Mouse (Mus musculus): ENCODE measurements at regions not wholly inside any gene's neighbourhood (a gene's known extent, or its start where the extent isn't known, plus 50 kb on each side); places are given as distances from the start of the nearest gene placed in this dataset.

- H3K9ac ChIP-seq (replicated peaks; ENCODE audit: low read depth, low read length), result no peak overlapping the region
- H3K27me3 ChIP-seq (ENCODE audit: control insufficient read depth, insufficient read depth, low read length), result no peaks in the 10 kb centered on the region
- no peaks in the 10 kb centered on the region for H3K4me1 ChIP-seq (ENCODE audit: control insufficient read depth, insufficient read depth, low read length)
- 88% methylated on average over 6 of the region's 6 CpGs for WGBS
- H3K9me3 ChIP-seq (ENCODE audit: control insufficient read depth, low read length), result no peaks in the 10 kb centered on the region
- H3K27ac ChIP-seq (ENCODE audit: low read depth, low read length), result no peak overlapping the region
- H3K4me2 ChIP-seq (ENCODE audit: low read depth, low read length), result no peak overlapping the region
- no peak for ATAC-seq (ENCODE audit: low read depth)
- H3K4me3 ChIP-seq (ENCODE audit: low read depth, low read length), result no peak overlapping the region
- no peaks in the 10 kb centered on the region for H3K36me3 ChIP-seq (ENCODE audit: control insufficient read depth, insufficient read depth, low read length)
Measured at GRCm38 (mm10) chr1:185828486-185828885, 288.6 kb downstream of the Lyplal1 start.

- H3K4me1 ChIP-seq (ENCODE audit: control insufficient read depth, insufficient read depth, low read length), result 0 out of 2 replicates have a peak, but pooled peaks cover 3% of the 10 kb centered on the region
- 88% methylated on average over 4 of the region's 4 CpGs for WGBS
- no peak overlapping the region for H3K4me2 ChIP-seq (ENCODE audit: low read depth, low read length)
- no peaks in the 10 kb centered on the region for H3K36me3 ChIP-seq (ENCODE audit: control insufficient read depth, insufficient read depth, low read length)
- no peak overlapping the region for H3K9ac ChIP-seq (replicated peaks; ENCODE audit: low read depth, low read length)
- H3K27ac ChIP-seq (ENCODE audit: low read depth, low read length), result no peak overlapping the region
- H3K4me3 ChIP-seq (ENCODE audit: low read depth, low read length), result no peak overlapping the region
- H3K9me3 ChIP-seq (ENCODE audit: control insufficient read depth, low read length), result no peaks in the 10 kb centered on the region
- no peak for ATAC-seq (ENCODE audit: low read depth)
- H3K27me3 ChIP-seq (ENCODE audit: control insufficient read depth, insufficient read depth, low read length), result no peaks in the 10 kb centered on the region
Measured at GRCm38 (mm10) chr1:185832059-185832458, 285.1 kb downstream of the Lyplal1 start.

GRCm38 (mm10) chr1:185834171-185834570 is 282.9 kb downstream of the Lyplal1 start:
- Histone ChIP-seq H3K4me1 (ENCODE audit: control insufficient read depth, insufficient read depth, low read length) (0 out of 2 replicates have a peak, but pooled peaks cover 3% of the 10 kb centered on the region), H3K4me2 (ENCODE audit: low read depth, low read length) (no peak overlapping the region), H3K36me3 (ENCODE audit: control insufficient read depth, insufficient read depth, low read length) (no peaks in the 10 kb centered on the region), H3K4me3 (ENCODE audit: low read depth, low read length) (no peak overlapping the region), H3K27me3 (ENCODE audit: control insufficient read depth, insufficient read depth, low read length) (no peaks in the 10 kb centered on the region), H3K9ac (replicated peaks; ENCODE audit: low read depth, low read length) (no peak overlapping the region), H3K27ac (ENCODE audit: low read depth, low read length) (no peak overlapping the region), H3K9me3 (ENCODE audit: control insufficient read depth, low read length) (no peaks in the 10 kb centered on the region)
- ATAC-seq (ENCODE audit: low read depth), result peak; percentile 72; the same call in 1 of the 2 replicates
- 17% methylated on average over 6 of the region's 6 CpGs for WGBS

- H3K27me3 ChIP-seq (ENCODE audit: control insufficient read depth, insufficient read depth, low read length), result no peaks in the 10 kb centered on the region
- no peak overlapping the region for H3K4me3 ChIP-seq (ENCODE audit: low read depth, low read length)
- no peaks in the 10 kb centered on the region for H3K9me3 ChIP-seq (ENCODE audit: control insufficient read depth, low read length)
- ATAC-seq (ENCODE audit: low read depth), result no peak
- no peaks in the 10 kb centered on the region for H3K36me3 ChIP-seq (ENCODE audit: control insufficient read depth, insufficient read depth, low read length)
- H3K4me2 ChIP-seq (ENCODE audit: low read depth, low read length), result no peak overlapping the region
- H3K9ac ChIP-seq (replicated peaks; ENCODE audit: low read depth, low read length), result no peak overlapping the region
- no peak overlapping the region for H3K27ac ChIP-seq (ENCODE audit: low read depth, low read length)
- whole genome bisulfite sequencing, result 36% methylated on average over 13 of the region's 13 CpGs
- 0 out of 2 replicates have a peak, but pooled peaks cover 3% of the 10 kb centered on the region for H3K4me1 ChIP-seq (ENCODE audit: control insufficient read depth, insufficient read depth, low read length)
Measured at GRCm38 (mm10) chr1:185836632-185837281, 280.4 kb downstream of the Lyplal1 start.

GRCm38 (mm10) chr1:185842481-185842880 is 274.6 kb downstream of the Lyplal1 start:
- Histone ChIP-seq H3K36me3 (ENCODE audit: control insufficient read depth, insufficient read depth, low read length) (no peaks in the 10 kb centered on the region), H3K4me2 (ENCODE audit: low read depth, low read length) (no peak overlapping the region), H3K4me3 (ENCODE audit: low read depth, low read length) (no peak overlapping the region), H3K9me3 (ENCODE audit: control insufficient read depth, low read length) (no peaks in the 10 kb centered on the region), H3K4me1 (ENCODE audit: control insufficient read depth, insufficient read depth, low read length) (no peaks in the 10 kb centered on the region), H3K27ac (ENCODE audit: low read depth, low read length) (no peak overlapping the region), H3K9ac (replicated peaks; ENCODE audit: low read depth, low read length) (no peak overlapping the region), H3K27me3 (ENCODE audit: control insufficient read depth, insufficient read depth, low read length) (no peaks in the 10 kb centered on the region)
- 86% methylated on average over 12 of the region's 12 CpGs for WGBS
- no peak for ATAC-seq (ENCODE audit: low read depth)

- Histone ChIP-seq H3K27me3 (ENCODE audit: control insufficient read depth, insufficient read depth, low read length) (no peaks in the 10 kb centered on the region), H3K4me2 (ENCODE audit: low read depth, low read length) (no peak overlapping the region), H3K9me3 (ENCODE audit: control insufficient read depth, low read length) (no peaks in the 10 kb centered on the region), H3K36me3 (ENCODE audit: control insufficient read depth, insufficient read depth, low read length) (no peaks in the 10 kb centered on the region), H3K4me1 (ENCODE audit: control insufficient read depth, insufficient read depth, low read length) (no peaks in the 10 kb centered on the region), H3K27ac (ENCODE audit: low read depth, low read length) (no peak overlapping the region), H3K4me3 (ENCODE audit: low read depth, low read length) (no peak overlapping the region), H3K9ac (replicated peaks; ENCODE audit: low read depth, low read length) (no peak overlapping the region)
- no peak for ATAC-seq (ENCODE audit: low read depth)
- 22% methylated on average over 6 of the region's 6 CpGs for WGBS
Measured at GRCm38 (mm10) chr1:185847161-185847560, 269.9 kb downstream of the Lyplal1 start.

GRCm38 (mm10) chr1:185850590-185850989 is 266.5 kb downstream of the Lyplal1 start:
- Histone ChIP-seq H3K36me3 (ENCODE audit: control insufficient read depth, insufficient read depth, low read length) (no peaks in the 10 kb centered on the region), H3K27me3 (ENCODE audit: control insufficient read depth, insufficient read depth, low read length) (no peaks in the 10 kb centered on the region), H3K4me3 (ENCODE audit: low read depth, low read length) (no peak overlapping the region), H3K9me3 (ENCODE audit: control insufficient read depth, low read length) (no peaks in the 10 kb centered on the region), H3K4me1 (ENCODE audit: control insufficient read depth, insufficient read depth, low read length) (no peaks in the 10 kb centered on the region), H3K9ac (replicated peaks; ENCODE audit: low read depth, low read length) (no peak overlapping the region), H3K4me2 (ENCODE audit: low read depth, low read length) (no peak overlapping the region), H3K27ac (ENCODE audit: low read depth, low read length) (no peak overlapping the region)
- no peak for ATAC-seq (ENCODE audit: low read depth)

- H3K9ac ChIP-seq (replicated peaks; ENCODE audit: low read depth, low read length), result no peak overlapping the region
- WGBS, result 27% methylated on average over 5 of the region's 5 CpGs
- no peak overlapping the region for H3K27ac ChIP-seq (ENCODE audit: low read depth, low read length)
- no peaks in the 10 kb centered on the region for H3K9me3 ChIP-seq (ENCODE audit: control insufficient read depth, low read length)
- ATAC-seq (ENCODE audit: low read depth), result no peak
- H3K27me3 ChIP-seq (ENCODE audit: control insufficient read depth, insufficient read depth, low read length), result no peaks in the 10 kb centered on the region
- no peaks in the 10 kb centered on the region for H3K4me1 ChIP-seq (ENCODE audit: control insufficient read depth, insufficient read depth, low read length)
- no peak overlapping the region for H3K4me3 ChIP-seq (ENCODE audit: low read depth, low read length)
- no peaks in the 10 kb centered on the region for H3K36me3 ChIP-seq (ENCODE audit: control insufficient read depth, insufficient read depth, low read length)
- H3K4me2 ChIP-seq (ENCODE audit: low read depth, low read length), result no peak overlapping the region
Measured at GRCm38 (mm10) chr1:185851262-185851893, 265.7 kb downstream of the Lyplal1 start.

- Histone ChIP-seq H3K36me3 (ENCODE audit: control insufficient read depth, insufficient read depth, low read length) (no peaks in the 10 kb centered on the region), H3K27me3 (ENCODE audit: control insufficient read depth, insufficient read depth, low read length) (no peaks in the 10 kb centered on the region), H3K4me3 (ENCODE audit: low read depth, low read length) (no peak overlapping the region), H3K9ac (replicated peaks; ENCODE audit: low read depth, low read length) (no peak overlapping the region), H3K4me1 (ENCODE audit: control insufficient read depth, insufficient read depth, low read length) (no peaks in the 10 kb centered on the region), H3K9me3 (ENCODE audit: control insufficient read depth, low read length) (no peaks in the 10 kb centered on the region), H3K27ac (ENCODE audit: low read depth, low read length) (no peak overlapping the region), H3K4me2 (ENCODE audit: low read depth, low read length) (no peak overlapping the region)
- no peak for ATAC-seq (ENCODE audit: low read depth)
- WGBS, result 95% methylated on average over 4 of the region's 4 CpGs
Measured at GRCm38 (mm10) chr1:185861692-185862091, 255.4 kb downstream of the Lyplal1 start.
